Mouse (Mus musculus) intestine, embryonic 14.5 days (tissue): ENCODE measurements at regions not wholly inside any gene's neighbourhood (a gene's known extent, or its start where the extent isn't known, plus 50 kb on each side); places are given as distances from the start of the nearest gene placed in this dataset.

ENCODE experiments used
- ATAC-seq: fragments of 200-750 bp; cut with Nextera tagmentation; replicated peaks from 2 replicates; pipeline ENCODE4 v1.8.0; 2017; ENCODE audit warnings: low read depth, moderate number of reproducible peaks, moderate TSS enrichment, moderate library complexity; ENCODE audit not compliant: low FRiP score, low TSS enrichment
- DNase-seq: peaks from one replicate; pipeline ENCODE4 v3.0.0-alpha.2; 2018; ENCODE audit warnings: low spot score
- H3K27ac ChIP-seq: fragments of 300-500 bp; sonication (generic); 2 replicates; pipeline ENCODE4 v1.5.1; 2014; ENCODE audit warnings: low read depth, mild to moderate bottlenecking, control low read depth
- H3K27me3 ChIP-seq: fragments of 300-500 bp; sonication (generic); replicated peaks from 2 replicates; pipeline ENCODE4 v1.6.1; 2014; ENCODE audit warnings: low read length, control low read depth; ENCODE audit not compliant: control insufficient read depth, insufficient read depth
- H3K36me3 ChIP-seq: fragments of 300-500 bp; sonication (generic); 2 replicates; pipeline ENCODE4 v1.6.1; 2014; ENCODE audit warnings: low read length, control low read depth; ENCODE audit not compliant: control insufficient read depth, insufficient read depth
- H3K4me1 ChIP-seq: fragments of 300-500 bp; sonication (generic); replicated peaks from 2 replicates; pipeline ENCODE4 v1.6.1; 2014; ENCODE audit warnings: low read length, control low read depth, mixed read lengths; ENCODE audit not compliant: control insufficient read depth, insufficient read depth
- H3K4me2 ChIP-seq: fragments of 300-500 bp; sonication (generic); 2 replicates; pipeline ENCODE4 v1.6.1; 2014; ENCODE audit warnings: low read length
- H3K4me3 ChIP-seq: fragments of 300-500 bp; sonication (generic); 2 replicates; pipeline ENCODE4 v1.5.1; 2014; ENCODE audit warnings: low read depth, low read length, control low read depth, mixed read lengths
- H3K9ac ChIP-seq: fragments of 300-500 bp; sonication (generic); 2 replicates; pipeline ENCODE4 v1.6.1; 2014; ENCODE audit warnings: mild to moderate bottlenecking, low read length
- H3K9me3 ChIP-seq: fragments of 300-500 bp; sonication (generic); 2 replicates; pipeline ENCODE4 v1.6.1; 2016; ENCODE audit warnings: low read length, control low read depth; ENCODE audit not compliant: control insufficient read depth
- WGBS: fragments of 180-500 bp; shearing (Covaris S2); extraction: QIAGEN DNeasy Blood & Tissue Kit; methylation state at CpG from one replicate; pipeline ENCODE4 v1.1.7; 2014; 5-methylcytosine and 5-hydroxymethylcytosine counted together

DNA sequence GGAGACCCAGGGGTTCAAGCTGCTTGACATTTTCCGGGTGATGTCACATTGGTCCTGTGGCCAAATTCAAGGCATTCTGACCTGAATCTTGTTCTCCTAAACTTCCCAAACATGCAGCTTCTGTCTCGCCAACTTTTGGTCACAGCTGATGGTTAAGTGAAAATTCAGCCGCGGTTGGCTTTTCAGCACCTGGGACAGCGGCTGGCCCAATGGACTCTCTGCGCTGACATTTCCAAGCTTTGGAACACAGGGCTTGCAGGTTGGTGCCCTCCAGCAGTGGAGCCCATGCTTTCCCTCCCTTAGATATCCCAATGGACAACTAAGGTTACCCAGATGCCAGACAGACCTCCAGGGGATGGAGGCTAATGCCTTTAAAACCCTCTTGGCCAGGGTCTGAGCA is 100.2 kb downstream of the Aipl1 start:
- no peak overlapping the region for H3K9ac ChIP-seq
- H3K4me3 ChIP-seq: no peak overlapping the region
- no peaks in the 10 kb centered on the region for H3K27me3 ChIP-seq
- no peak overlapping the region for H3K27ac ChIP-seq
- DNase-seq (peak; percentile 69), ATAC-seq (no peak)
- no peaks in the 10 kb centered on the region for H3K4me1 ChIP-seq
- H3K36me3 ChIP-seq: no peaks in the 10 kb centered on the region
- H3K9me3 ChIP-seq: no peaks in the 10 kb centered on the region
- 36% methylated on average over 6 of the region's 6 CpGs for whole genome bisulfite sequencing
- H3K4me2 ChIP-seq: no peak overlapping the region

DNA sequence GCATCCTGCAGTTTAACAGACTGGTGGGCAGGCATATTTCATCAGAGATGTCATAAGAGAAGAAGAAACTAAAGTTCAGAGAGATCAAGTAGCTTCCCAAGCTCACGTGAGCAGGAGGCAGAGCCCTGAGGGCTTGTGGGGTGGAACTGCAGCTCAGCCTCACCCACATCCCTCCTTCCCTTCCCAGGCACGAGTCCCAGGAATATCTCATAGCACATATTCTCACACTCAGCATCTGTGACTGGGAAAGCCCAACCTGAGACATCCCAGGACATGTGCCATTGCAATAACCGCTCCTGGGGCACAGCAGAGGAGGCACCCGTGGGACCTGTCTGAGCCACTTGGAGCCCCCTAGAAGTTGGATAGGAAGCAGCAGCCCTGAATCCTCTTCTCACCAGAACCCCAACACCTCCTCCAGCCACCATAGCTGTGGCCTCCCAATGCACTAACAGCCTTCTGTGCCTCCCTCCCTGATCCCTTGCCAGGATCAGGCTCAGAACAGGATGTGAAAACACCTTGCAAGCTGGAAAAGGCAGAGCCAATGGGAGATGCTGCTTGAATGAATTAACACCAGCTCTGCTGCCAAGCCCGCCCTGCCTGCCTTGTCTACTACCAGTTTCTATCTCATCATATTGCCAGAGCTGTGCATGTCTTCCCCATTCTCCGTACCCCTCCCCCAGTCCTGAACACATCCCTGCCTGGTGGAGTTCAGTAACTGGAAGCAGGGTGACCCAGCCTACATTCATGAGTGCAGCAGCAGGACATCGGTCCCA is 107.4 kb downstream of the Aipl1 start:
- Histone ChIP-seq H3K4me1 (no peaks in the 10 kb centered on the region), H3K36me3 (no peaks in the 10 kb centered on the region), H3K27ac (no peak overlapping the region), H3K9ac (no peak overlapping the region), H3K9me3 (no peaks in the 10 kb centered on the region), H3K4me2 (no peak overlapping the region), H3K4me3 (no peak overlapping the region), H3K27me3 (no peaks in the 10 kb centered on the region)
- DNase-seq (no peak), ATAC-seq (no peak)
- WGBS: 73% methylated on average over 7 of the region's 7 CpGs

DNA sequence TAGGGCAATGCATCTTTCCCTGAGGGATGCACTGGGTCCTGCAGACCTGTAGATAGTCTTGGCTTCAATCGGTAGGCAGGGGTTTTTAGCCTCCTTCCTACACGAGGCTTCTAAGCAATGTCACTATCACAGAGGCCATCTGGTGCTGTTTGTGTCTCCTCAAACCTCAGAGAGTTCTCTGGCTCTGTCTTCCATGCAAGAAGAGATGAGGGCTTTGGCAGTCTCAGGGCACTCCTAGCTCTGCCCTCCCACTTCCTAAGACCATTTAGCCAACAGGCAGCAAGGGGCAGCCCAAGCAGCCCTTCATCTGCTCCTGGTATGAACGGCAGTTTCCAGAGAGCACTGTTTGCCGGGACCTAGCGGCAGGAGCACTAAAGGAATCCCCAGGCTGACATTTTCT is 122.6 kb downstream of the Aipl1 start:
- no peaks in the 10 kb centered on the region for H3K27me3 ChIP-seq
- H3K36me3 ChIP-seq: no peaks in the 10 kb centered on the region
- ATAC-seq (no peak), DNase-seq (no peak)
- H3K9me3 ChIP-seq: no peaks in the 10 kb centered on the region
- no peak overlapping the region for H3K4me2 ChIP-seq
- no peak overlapping the region for H3K27ac ChIP-seq
- no peak overlapping the region for H3K4me3 ChIP-seq
- 40% methylated on average over 5 of the region's 5 CpGs for WGBS
- H3K4me1 ChIP-seq: no peaks in the 10 kb centered on the region
- H3K9ac ChIP-seq: no peak overlapping the region

GRCm38 (mm10) chr11:71912626-71913025 is 124.7 kb downstream of the Aipl1 start:
- Histone ChIP-seq H3K4me3 (no peak overlapping the region), H3K27me3 (no peaks in the 10 kb centered on the region), H3K4me2 (no peak overlapping the region), H3K4me1 (no peaks in the 10 kb centered on the region), H3K9ac (no peak overlapping the region), H3K9me3 (no peaks in the 10 kb centered on the region), H3K27ac (no peak overlapping the region), H3K36me3 (no peaks in the 10 kb centered on the region)
- 93% methylated on average over 5 of the region's 5 CpGs for WGBS
- ATAC-seq: no peak
- DNase-seq: no peak

DNA sequence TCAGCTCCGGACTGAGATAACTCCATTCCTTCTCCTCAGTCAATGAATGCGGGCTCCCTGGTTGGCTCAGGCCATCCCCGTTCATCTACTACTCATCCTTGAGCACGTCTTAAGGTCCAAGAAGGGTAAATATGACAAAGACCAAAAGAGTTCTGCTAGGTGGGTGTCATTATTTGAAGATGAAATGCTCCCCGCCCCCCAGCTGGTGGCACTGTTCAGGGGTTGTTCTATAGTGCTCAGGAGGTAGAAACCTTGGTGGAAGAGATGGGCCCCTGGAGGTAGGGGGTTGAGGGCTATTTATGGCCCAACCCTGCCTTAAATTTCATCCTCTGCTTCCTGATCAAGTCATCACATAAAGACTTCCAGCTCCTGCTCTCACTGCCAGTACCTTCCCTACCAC is 126.0 kb downstream of the Aipl1 start:
- no peak for ATAC-seq
- H3K4me2 ChIP-seq: no peak overlapping the region

DNA sequence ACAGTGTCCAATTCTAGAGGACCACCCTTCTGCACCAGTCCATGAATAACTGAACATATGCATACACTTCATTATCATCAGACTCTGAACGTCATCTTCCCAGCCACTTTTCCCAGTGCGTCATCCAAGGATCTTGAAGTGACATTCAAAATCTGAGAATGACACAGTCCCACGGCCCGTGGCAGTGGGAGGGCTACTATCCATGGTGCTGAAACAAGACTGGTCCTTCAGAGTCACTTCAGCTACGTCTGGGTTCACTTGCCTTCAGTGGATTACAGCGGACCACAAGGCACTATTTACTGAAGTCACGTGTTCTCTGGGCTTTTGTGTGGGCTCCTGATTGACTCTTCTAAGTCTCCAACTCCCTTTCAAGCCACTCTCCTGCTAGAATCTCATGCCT is 128.7 kb downstream of the Aipl1 start:
- H3K4me1 ChIP-seq: no peaks in the 10 kb centered on the region
- H3K9ac ChIP-seq: no peak overlapping the region
- H3K9me3 ChIP-seq: no peaks in the 10 kb centered on the region
- H3K27me3 ChIP-seq: no peaks in the 10 kb centered on the region
- no peak overlapping the region for H3K4me2 ChIP-seq
- 41% methylated on average over 7 of the region's 7 CpGs for WGBS
- no peaks in the 10 kb centered on the region for H3K36me3 ChIP-seq
- no peak overlapping the region for H3K4me3 ChIP-seq
- ATAC-seq: no peak
- no peak for DNase-seq
- no peak overlapping the region for H3K27ac ChIP-seq

More for the DNA sequence above, 126.0 kb downstream of the Aipl1 start:
- Histone ChIP-seq H3K36me3 (no peaks in the 10 kb centered on the region), H3K9ac (no peak overlapping the region), H3K4me3 (no peak overlapping the region), H3K27ac (no peak overlapping the region), H3K27me3 (no peaks in the 10 kb centered on the region), H3K4me1 (no peaks in the 10 kb centered on the region), H3K9me3 (no peaks in the 10 kb centered on the region)
- 86% methylated on average over 5 of the region's 5 CpGs for WGBS
- no peak for DNase-seq

DNA sequence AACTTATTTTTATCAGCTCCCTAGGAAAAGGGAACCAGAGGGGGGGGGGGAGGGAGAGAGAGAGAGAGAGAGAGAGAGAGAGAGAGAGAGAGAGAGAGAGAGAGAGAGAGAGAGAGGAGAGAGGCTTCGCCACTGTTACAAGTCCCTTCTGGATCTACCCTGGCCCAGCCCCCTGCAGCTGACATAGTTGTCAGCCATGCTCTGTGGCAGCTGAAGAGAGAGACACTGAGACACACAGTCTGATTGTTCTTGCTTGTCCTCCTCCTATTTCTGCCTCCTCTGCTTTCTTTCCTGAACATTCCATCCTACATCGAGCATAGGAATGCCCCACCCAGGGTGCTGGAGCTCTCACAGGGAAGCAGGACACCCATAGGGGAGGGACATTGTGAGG is 134.3 kb downstream of the Aipl1 start:
- no peak overlapping the region for H3K4me2 ChIP-seq
- H3K9me3 ChIP-seq: no peaks in the 10 kb centered on the region
- no peaks in the 10 kb centered on the region for H3K27me3 ChIP-seq
- 29% methylated on average over 2 of the region's 2 CpGs for WGBS
- H3K27ac ChIP-seq: no peak overlapping the region
- no peaks in the 10 kb centered on the region for H3K4me1 ChIP-seq
- no peak for ATAC-seq
- no peaks in the 10 kb centered on the region for H3K36me3 ChIP-seq
- H3K4me3 ChIP-seq: no peak overlapping the region
- no peak overlapping the region for H3K9ac ChIP-seq
- no peak for DNase-seq

GRCm38 (mm10) chr11:71902304-71903019 is 134.8 kb downstream of the Aipl1 start:
- ATAC-seq (no peak), DNase-seq (no peak)
- no peaks in the 10 kb centered on the region for H3K36me3 ChIP-seq
- no peaks in the 10 kb centered on the region for H3K4me1 ChIP-seq
- H3K9ac ChIP-seq: no peak overlapping the region
- no peak overlapping the region for H3K4me2 ChIP-seq
- WGBS: 54% methylated on average over 10 of the region's 10 CpGs
- no peaks in the 10 kb centered on the region for H3K27me3 ChIP-seq
- H3K4me3 ChIP-seq: no peak overlapping the region
- H3K9me3 ChIP-seq: no peaks in the 10 kb centered on the region
- no peak overlapping the region for H3K27ac ChIP-seq

DNA sequence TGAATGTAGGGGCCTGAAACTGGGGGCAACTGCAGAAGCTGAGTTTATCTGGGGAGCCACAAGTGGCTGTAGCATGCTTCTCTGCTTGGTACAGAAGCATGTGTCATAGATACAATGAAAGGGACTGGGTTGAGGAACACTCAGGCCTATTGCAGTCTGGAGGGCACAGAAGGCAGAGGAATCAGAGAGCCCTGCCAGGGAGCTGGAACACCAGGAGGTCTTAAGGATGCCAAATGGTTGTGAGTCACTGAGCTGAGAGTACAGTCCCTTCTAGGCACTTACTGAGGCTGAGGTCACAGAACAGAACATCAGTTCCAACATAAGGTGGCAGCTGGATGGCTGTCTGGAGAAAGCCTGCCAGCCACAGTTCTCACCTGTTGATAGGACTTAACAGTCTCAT is 136.5 kb downstream of the Aipl1 start:
- ATAC-seq (no peak), DNase-seq (no peak)
- Histone ChIP-seq H3K4me2 (no peak overlapping the region), H3K36me3 (no peaks in the 10 kb centered on the region), H3K9me3 (no peaks in the 10 kb centered on the region), H3K9ac (no peak overlapping the region), H3K27me3 (no peaks in the 10 kb centered on the region), H3K4me1 (no peaks in the 10 kb centered on the region), H3K4me3 (no peak overlapping the region), H3K27ac (no peak overlapping the region)
